Mouse (Mus musculus): ENCODE measurements around the gene Rimbp2. TPM values are rescaled to one million over a fixed set of nuclear protein-coding genes. Genes with fewer than 3 reads are reported as not detected.

Gene Rimbp2
- polyA plus RNA-seq, 1 experiment = 32.0 TPM

GRCm38 (mm10) chr5:128971298-128971697 lies 18.0 kb upstream of the Rimbp2 start:
- peak; percentile 82 for DNase-seq (ENCODE audit: low read depth)
- TF ChIP-seq POLR2A (IDR thresholded peaks at IDR 0.05; ENCODE audit: borderline replicate concordance, extremely low read depth, insufficient read depth, insufficient read length, poor library complexity, severe bottlenecking) (no peak), CTCF (IDR thresholded peaks at IDR 0.05; ENCODE audit: borderline replicate concordance, extremely low read depth, insufficient read depth, insufficient read length) (peak; percentile 82)

- TF ChIP-seq CTCF (IDR thresholded peaks at IDR 0.05; ENCODE audit: borderline replicate concordance, extremely low read depth, insufficient read depth, insufficient read length) = peak; percentile 7; the same call in 1 of the 2 replicates
- no peak for TF ChIP-seq POLR2A (IDR thresholded peaks at IDR 0.05; ENCODE audit: borderline replicate concordance, extremely low read depth, insufficient read depth, insufficient read length, poor library complexity, severe bottlenecking)
- DNase-seq (ENCODE audit: low read depth) = peak; percentile 19
Observed at GRCm38 (mm10) chr5:128970878-128971277, 17.6 kb upstream of the Rimbp2 start.

- DNase-seq (ENCODE audit: low read depth) = no peak
- no peak for TF ChIP-seq POLR2A (IDR thresholded peaks at IDR 0.05; ENCODE audit: borderline replicate concordance, extremely low read depth, insufficient read depth, insufficient read length, poor library complexity, severe bottlenecking)
- peak; percentile 18; the same call in 1 of the 2 replicates for TF ChIP-seq CTCF (IDR thresholded peaks at IDR 0.05; ENCODE audit: borderline replicate concordance, extremely low read depth, insufficient read depth, insufficient read length)
Observed at GRCm38 (mm10) chr5:128964353-128964752, 11.1 kb upstream of the Rimbp2 start.

- TF ChIP-seq POLR2A (IDR thresholded peaks at IDR 0.05; ENCODE audit: borderline replicate concordance, extremely low read depth, insufficient read depth, insufficient read length, poor library complexity, severe bottlenecking) = no peak
- TF ChIP-seq CTCF (IDR thresholded peaks at IDR 0.05; ENCODE audit: borderline replicate concordance, extremely low read depth, insufficient read depth, insufficient read length) = no peak
- DNase-seq (ENCODE audit: low read depth) = no peak
Observed at GRCm38 (mm10) chr5:128958916-128959315, 5.6 kb upstream of the Rimbp2 start.

- peak; percentile 29 for DNase-seq (ENCODE audit: low read depth)
- peak; percentile 34; the same call in 1 of the 2 replicates for TF ChIP-seq CTCF (IDR thresholded peaks at IDR 0.05; ENCODE audit: borderline replicate concordance, extremely low read depth, insufficient read depth, insufficient read length)
Observed at GRCm38 (mm10) chr5:128954371-128954770, 1.1 kb upstream of the Rimbp2 start.

- TF ChIP-seq POLR2A (IDR thresholded peaks at IDR 0.05; ENCODE audit: borderline replicate concordance, extremely low read depth, insufficient read depth, insufficient read length, poor library complexity, severe bottlenecking) (no peak), CTCF (IDR thresholded peaks at IDR 0.05; ENCODE audit: borderline replicate concordance, extremely low read depth, insufficient read depth, insufficient read length) (no peak)
- DNase-seq (ENCODE audit: low read depth) = peak; percentile 68
Observed at GRCm38 (mm10) chr5:128952291-128953195, 743 bp downstream of the Rimbp2 start.

- no peak for TF ChIP-seq CTCF (IDR thresholded peaks at IDR 0.05; ENCODE audit: borderline replicate concordance, extremely low read depth, insufficient read depth, insufficient read length)
- TF ChIP-seq POLR2A (IDR thresholded peaks at IDR 0.05; ENCODE audit: borderline replicate concordance, extremely low read depth, insufficient read depth, insufficient read length, poor library complexity, severe bottlenecking) = no peak
- DNase-seq (ENCODE audit: low read depth) = no peak
Observed at GRCm38 (mm10) chr5:128951472-128951871, 1.8 kb downstream of the Rimbp2 start.

GRCm38 (mm10) chr5:128947093-128947492 lies 6.2 kb downstream of the Rimbp2 start:
- DNase-seq (ENCODE audit: low read depth) = no peak
- TF ChIP-seq POLR2A (IDR thresholded peaks at IDR 0.05; ENCODE audit: borderline replicate concordance, extremely low read depth, insufficient read depth, insufficient read length, poor library complexity, severe bottlenecking) (no peak), CTCF (IDR thresholded peaks at IDR 0.05; ENCODE audit: borderline replicate concordance, extremely low read depth, insufficient read depth, insufficient read length) (peak; percentile 47; the same call in 1 of the 2 replicates)

- DNase-seq (ENCODE audit: low read depth) = peak; percentile 50
- TF ChIP-seq CTCF (IDR thresholded peaks at IDR 0.05; ENCODE audit: borderline replicate concordance, extremely low read depth, insufficient read depth, insufficient read length) (no peak), POLR2A (IDR thresholded peaks at IDR 0.05; ENCODE audit: borderline replicate concordance, extremely low read depth, insufficient read depth, insufficient read length, poor library complexity, severe bottlenecking) (no peak)
Observed at GRCm38 (mm10) chr5:128940436-128940835, 12.8 kb downstream of the Rimbp2 start.

GRCm38 (mm10) chr5:128935359-128935899 lies 17.9 kb downstream of the Rimbp2 start:
- TF ChIP-seq POLR2A (IDR thresholded peaks at IDR 0.05; ENCODE audit: borderline replicate concordance, extremely low read depth, insufficient read depth, insufficient read length, poor library complexity, severe bottlenecking) (no peak), CTCF (IDR thresholded peaks at IDR 0.05; ENCODE audit: borderline replicate concordance, extremely low read depth, insufficient read depth, insufficient read length) (no peak)
- peak; percentile 89 for DNase-seq (ENCODE audit: low read depth)

GRCm38 (mm10) chr5:128932776-128933175 lies 20.5 kb downstream of the Rimbp2 start:
- no peak for TF ChIP-seq CTCF (IDR thresholded peaks at IDR 0.05; ENCODE audit: borderline replicate concordance, extremely low read depth, insufficient read depth, insufficient read length)
- TF ChIP-seq POLR2A (IDR thresholded peaks at IDR 0.05; ENCODE audit: borderline replicate concordance, extremely low read depth, insufficient read depth, insufficient read length, poor library complexity, severe bottlenecking) = no peak
- DNase-seq (ENCODE audit: low read depth) = peak; percentile 82
